Mouse (Mus musculus) limb, embryonic 14.5 days (tissue): ENCODE measurements at regions not wholly inside any gene's neighbourhood (a gene's known extent, or its start where the extent isn't known, plus 50 kb on each side); places are given as distances from the start of the nearest gene placed in this dataset.

ENCODE experiments used
- ATAC-seq: fragments of 200-750 bp; cut with Nextera tagmentation; 2 replicates; pipeline ENCODE4 v1.8.0; 2017; ENCODE audit warnings: low read depth, moderate number of reproducible peaks, moderate TSS enrichment; ENCODE audit not compliant: low FRiP score
- DNase-seq: peaks from one replicate; pipeline ENCODE4 v3.0.0-alpha.2; 2015; ENCODE audit warnings: low spot score
- H3K27ac ChIP-seq: fragments of 300-500 bp; sonication (generic); replicated peaks from 2 replicates; pipeline ENCODE4 v1.5.1; 2014; ENCODE audit warnings: low read depth, mild to moderate bottlenecking, low read length, moderate library complexity, mixed read lengths
- H3K27me3 ChIP-seq: fragments of 300-500 bp; sonication (generic); 2 replicates; pipeline ENCODE4 v1.6.1; 2014; ENCODE audit warnings: low read length, mixed read lengths; ENCODE audit not compliant: control insufficient read depth, insufficient read depth
- H3K36me3 ChIP-seq: fragments of 300-500 bp; sonication (generic); 2 replicates; pipeline ENCODE4 v1.6.1; 2014; ENCODE audit warnings: mild to moderate bottlenecking, low read length, moderate library complexity, mixed read lengths; ENCODE audit not compliant: control insufficient read depth, insufficient read depth
- H3K4me1 ChIP-seq: fragments of 300-500 bp; sonication (generic); 2 replicates; pipeline ENCODE4 v1.6.1; 2014; ENCODE audit warnings: antibody characterized with exemption, low read length, mixed read lengths; ENCODE audit not compliant: control insufficient read depth, insufficient read depth
- H3K4me2 ChIP-seq: fragments of 300-500 bp; sonication (generic); replicated peaks from 2 replicates; pipeline ENCODE4 v1.6.1; 2014; ENCODE audit warnings: low read depth, mild to moderate bottlenecking, low read length, moderate library complexity; ENCODE audit not compliant: severe bottlenecking
- H3K4me3 ChIP-seq: fragments of 300-500 bp; sonication (generic); replicated peaks from 2 replicates; pipeline ENCODE4 v1.5.1; 2014; ENCODE audit warnings: low read length
- H3K9ac ChIP-seq: fragments of 300-500 bp; sonication (generic); 2 replicates; pipeline ENCODE4 v1.6.1; 2014; ENCODE audit warnings: mild to moderate bottlenecking, low read depth, low read length, moderate library complexity; ENCODE audit not compliant: severe bottlenecking
- H3K9me3 ChIP-seq: fragments of 300-500 bp; sonication (generic); 2 replicates; pipeline ENCODE4 v1.6.1; 2016; ENCODE audit warnings: low read length; ENCODE audit not compliant: control insufficient read depth
- POLR2A ChIP-seq: fragments of 200-500 bp; IDR thresholded peaks from 2 replicates; pipeline ENCODE4 v1.8.0; 2012; ENCODE audit warnings: inconsistent platforms, mild to moderate bottlenecking, moderate library complexity, borderline replicate concordance; ENCODE audit not compliant: insufficient read depth, insufficient read length; ENCODE audit errors: extremely low read depth
- WGBS: fragments of 180-500 bp; shearing (Covaris S2); extraction: QIAGEN DNeasy Blood & Tissue Kit; methylation state at CpG from one replicate; pipeline ENCODE4 v1.1.7; 2014; 5-methylcytosine and 5-hydroxymethylcytosine counted together

DNA sequence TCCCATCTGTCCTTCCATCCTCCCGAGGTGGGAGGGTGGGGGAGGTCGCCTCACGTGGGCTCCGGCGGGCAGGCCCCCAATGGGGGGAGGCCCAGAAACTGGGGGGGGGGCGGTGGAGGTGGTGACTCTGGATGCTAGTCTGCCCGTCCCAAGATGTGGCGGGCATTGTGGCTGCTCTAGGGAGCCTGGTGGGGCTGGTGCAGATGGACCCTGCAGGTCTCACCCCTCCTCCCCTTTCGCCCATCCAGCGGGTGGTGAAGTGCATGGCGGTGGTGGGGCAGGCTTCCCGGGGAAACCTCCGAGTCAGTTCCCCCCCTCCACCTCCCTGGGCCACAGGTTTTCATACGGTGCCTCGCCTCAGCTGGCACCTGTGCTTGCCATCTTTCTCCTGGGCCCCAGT, 88.6 kb downstream of the Inhba start:
- peaks cover 6% of the 10 kb centered on the region; the same call in 1 of the 2 replicates for H3K9me3 ChIP-seq
- H3K27ac ChIP-seq, result no peak overlapping the region
- no peak overlapping the region for H3K4me3 ChIP-seq
- no peaks in the 10 kb centered on the region for H3K36me3 ChIP-seq
- DNase-seq (no peak), ATAC-seq (no peak; the same call in 1 of the 2 replicates)
- H3K4me2 ChIP-seq, result no peak overlapping the region
- no peaks in the 10 kb centered on the region for H3K4me1 ChIP-seq
- WGBS, result 100% methylated on average over 4 of the region's 15 CpGs
- no peaks in the 10 kb centered on the region for H3K27me3 ChIP-seq
- no peak for TF ChIP-seq POLR2A
- H3K9ac ChIP-seq, result no peak overlapping the region

DNA sequence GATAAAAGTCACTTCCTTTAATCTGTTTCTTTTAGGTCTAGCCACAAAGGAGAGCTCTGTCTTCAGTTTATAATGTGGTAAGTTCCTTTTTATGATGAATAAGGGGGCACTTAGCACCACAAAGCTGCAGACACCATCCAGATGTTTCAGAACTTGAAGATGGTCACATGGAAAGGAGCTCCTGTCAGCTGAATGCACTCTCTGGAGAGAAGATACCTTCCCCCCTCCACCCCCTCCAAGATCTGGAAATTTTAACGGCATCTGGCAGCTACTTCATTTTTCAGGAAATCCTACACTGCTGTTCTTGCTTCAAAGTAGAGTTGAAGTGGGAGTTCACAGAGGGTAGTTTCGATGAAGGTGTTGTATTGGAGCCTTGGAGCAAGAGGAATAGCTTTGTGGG, 103.2 kb downstream of the Inhba start:
- 30% methylated on average over 2 of the region's 2 CpGs for WGBS
- Histone ChIP-seq H3K27me3 (no peaks in the 10 kb centered on the region), H3K4me1 (peaks cover 3% of the 10 kb centered on the region; the same call in 1 of the 2 replicates), H3K4me2 (no peak overlapping the region), H3K9me3 (no peaks in the 10 kb centered on the region), H3K4me3 (no peak overlapping the region), H3K9ac (no peak overlapping the region), H3K27ac (no peak overlapping the region), H3K36me3 (no peaks in the 10 kb centered on the region)
- DNase-seq (peak; percentile 7), ATAC-seq (peak; percentile 62)
- TF ChIP-seq POLR2A, result no peak

DNA sequence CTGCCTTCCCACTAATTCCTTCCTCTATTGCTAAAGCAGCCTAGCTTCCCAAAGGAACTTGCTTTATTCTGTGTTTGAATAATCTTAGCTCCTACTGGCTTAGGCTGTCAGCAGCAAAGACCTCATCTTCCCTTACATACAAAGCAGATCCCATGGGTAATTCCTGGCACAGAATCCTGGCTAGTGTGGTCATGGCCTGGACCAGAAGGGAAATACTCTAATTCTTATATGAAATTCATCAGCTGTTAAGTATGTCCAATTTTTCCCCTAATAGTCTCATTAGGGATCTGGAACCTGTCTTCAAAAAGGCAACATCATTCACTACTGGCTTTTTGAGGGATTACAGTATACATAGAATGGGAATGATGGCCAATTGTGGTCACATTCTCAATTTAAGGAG, 135.0 kb downstream of the Inhba start:
- peak; percentile 36 for DNase-seq
- H3K4me3 ChIP-seq, result no peak overlapping the region
- no peaks in the 10 kb centered on the region for H3K4me1 ChIP-seq
- no peaks in the 10 kb centered on the region for H3K27me3 ChIP-seq
- no peak overlapping the region for H3K27ac ChIP-seq
- TF ChIP-seq POLR2A, result no peak
- no peak for ATAC-seq
- H3K36me3 ChIP-seq, result no peaks in the 10 kb centered on the region
- H3K9ac ChIP-seq, result no peak overlapping the region
- H3K4me2 ChIP-seq, result no peak overlapping the region
- no peaks in the 10 kb centered on the region for H3K9me3 ChIP-seq

DNA sequence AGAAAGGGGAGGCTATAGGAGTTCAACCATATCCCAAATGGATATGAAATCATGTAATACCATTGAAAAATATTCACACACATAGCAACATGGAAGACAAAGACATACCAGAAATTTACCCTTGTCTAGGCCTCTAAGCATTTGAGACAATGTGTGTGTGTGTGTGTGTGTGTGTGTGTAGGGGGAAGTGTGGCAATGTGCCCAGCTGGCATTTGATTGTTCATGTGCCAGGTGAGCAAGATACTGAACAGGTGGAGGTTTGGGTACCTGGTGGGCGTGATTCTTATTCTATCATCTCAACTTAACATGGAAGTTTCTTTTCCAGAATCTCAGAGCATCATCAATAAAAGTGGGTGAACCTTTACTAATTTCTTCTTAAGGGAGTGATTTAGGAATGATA, 143.3 kb downstream of the Inhba start:
- Histone ChIP-seq H3K4me1 (no peaks in the 10 kb centered on the region), H3K9ac (no peak overlapping the region), H3K27ac (no peak overlapping the region), H3K4me3 (no peak overlapping the region), H3K27me3 (no peaks in the 10 kb centered on the region), H3K4me2 (no peak overlapping the region), H3K36me3 (no peaks in the 10 kb centered on the region), H3K9me3 (no peaks in the 10 kb centered on the region)
- DNase-seq (no peak), ATAC-seq (no peak)
- WGBS, result 93% methylated on average over 1 of the region's 1 CpGs
- no peak for TF ChIP-seq POLR2A

DNA sequence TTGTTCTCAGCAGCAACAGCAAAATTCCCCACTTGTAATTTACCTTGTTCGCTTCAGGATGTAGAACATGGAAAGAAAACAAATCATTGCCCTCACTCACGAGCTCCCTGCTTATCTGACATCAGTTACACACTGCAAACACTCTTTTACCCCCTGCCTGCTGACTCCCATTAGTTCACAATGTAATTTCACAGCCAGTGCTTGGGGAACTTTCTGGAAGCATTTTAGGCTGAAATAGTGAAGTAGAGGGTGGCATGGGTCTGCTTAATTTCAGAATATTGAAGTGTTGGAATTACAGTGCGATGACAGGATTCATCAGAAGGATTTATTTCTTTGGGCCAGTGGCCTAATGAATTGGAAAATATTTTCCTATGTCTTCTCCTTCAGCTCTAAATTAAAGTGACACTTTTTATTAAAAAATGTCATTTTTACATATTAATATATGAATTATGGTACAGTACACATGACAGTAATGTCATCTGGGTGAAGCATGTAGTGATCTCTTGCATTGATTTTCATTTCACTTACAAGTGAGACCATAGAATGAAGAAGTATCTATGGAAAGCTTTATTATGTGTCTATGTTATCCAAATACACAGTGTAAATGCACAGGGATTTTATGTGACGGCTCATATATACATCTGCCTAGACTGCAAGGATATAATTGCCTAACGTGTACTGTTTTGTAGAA, 153.7 kb downstream of the Inhba start:
- H3K4me2 ChIP-seq, result no peak overlapping the region
- ATAC-seq (no peak), DNase-seq (no peak)
- H3K9me3 ChIP-seq, result no peaks in the 10 kb centered on the region
- WGBS, result 68% methylated on average over 5 of the region's 5 CpGs
- no peaks in the 10 kb centered on the region for H3K36me3 ChIP-seq
- H3K27me3 ChIP-seq, result no peaks in the 10 kb centered on the region
- H3K4me1 ChIP-seq, result no peaks in the 10 kb centered on the region
- H3K9ac ChIP-seq, result no peak overlapping the region
- no peak overlapping the region for H3K27ac ChIP-seq
- H3K4me3 ChIP-seq, result no peak overlapping the region
- TF ChIP-seq POLR2A, result no peak
